Mouse (Mus musculus): ENCODE measurements around the gene Nlrc3. TPM values are rescaled to one million over a fixed set of nuclear protein-coding genes. Genes with fewer than 3 reads are reported as not detected.
"Not testable (repeated sequence)": the region's sequence is repeated elsewhere in the genome, so short reads cannot be mapped to it uniquely, and the experiment has no call there.

Gene Nlrc3
- 0.90 and 1.0 TPM in 2 replicates for polyA plus RNA-seq (2015; fragmentation: Nextera tagmentation; extraction: Ambion mirVana)

DNA sequence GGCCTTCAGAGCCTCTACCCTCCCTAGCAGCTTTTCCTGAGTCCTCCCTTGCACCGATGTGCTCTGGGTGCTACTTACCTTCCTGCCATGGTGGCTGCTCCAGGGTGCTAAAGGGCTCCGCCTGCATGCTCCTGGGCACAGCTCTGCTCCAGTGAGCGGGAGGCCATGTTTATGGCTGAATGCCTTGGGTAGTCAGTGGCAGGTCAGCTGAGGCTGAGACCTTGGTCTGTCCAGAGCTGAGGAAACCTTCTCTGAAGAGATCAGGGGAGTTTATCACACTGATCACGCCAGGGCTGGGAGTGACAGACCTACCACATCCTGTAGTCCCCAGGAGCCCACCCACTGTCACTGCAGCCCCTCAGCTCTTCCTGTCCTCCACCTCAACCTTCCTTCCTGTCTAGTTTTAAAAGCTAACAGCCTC is at the start of gene Nlrc3:
Gene Nlrc3 (minus strand): TSS at position 382 of the 421 bp plus-strand sequence.
- Histone ChIP-seq H3K27me3 (no peaks in the 10 kb centered on the region), H3K4me2 (replicated peaks) (no peak within 1 kb of the TSS), H3K4me3 (replicated peaks) (no peak within 1 kb of the TSS), H3K9ac (replicated peaks) (no peak within 1 kb of the TSS), H3K27ac (no peak within 1 kb of the TSS), H3K9me3 (no peaks in the 10 kb centered on the region), H3K36me3 (peaks cover 40% of the 10 kb centered on the region), H3K4me1 (replicated peaks) (no peaks in the 10 kb centered on the region)
- WGBS: 84% methylated on average over 4 of the region's 4 CpGs
- no peak for ATAC-seq

DNA sequence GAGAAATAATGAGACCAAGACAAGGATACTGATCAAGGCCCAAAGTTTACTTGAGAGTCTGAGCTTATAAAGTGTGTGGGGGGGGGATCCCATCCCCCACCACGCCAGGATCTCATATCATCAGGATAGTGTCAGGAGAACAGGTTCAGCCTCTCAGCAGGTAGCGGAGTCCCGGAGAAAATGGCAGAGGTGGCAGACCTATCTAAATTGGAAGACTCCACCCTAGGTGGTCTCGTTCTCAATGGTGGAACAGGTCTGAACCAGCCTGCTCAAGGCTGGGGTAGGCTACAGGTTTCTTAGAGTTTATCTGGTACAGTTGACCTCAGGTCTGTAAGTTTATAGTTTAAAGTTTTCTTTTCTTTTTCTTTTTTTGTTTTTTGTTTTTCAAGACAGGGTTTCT is 46.3 kb upstream of the Nlrc3 start:
- Histone ChIP-seq H3K4me3 (replicated peaks) (no peak overlapping the region), H3K27me3 (no peaks in the 10 kb centered on the region), H3K9ac (replicated peaks) (no peak overlapping the region), H3K36me3 (no peaks in the 10 kb centered on the region), H3K4me2 (replicated peaks) (no peak overlapping the region), H3K27ac (no peak overlapping the region), H3K9me3 (no peaks in the 10 kb centered on the region), H3K4me1 (replicated peaks) (no peaks in the 10 kb centered on the region)
- no peak for ATAC-seq
- 77% methylated on average over 4 of the region's 4 CpGs for WGBS

DNA sequence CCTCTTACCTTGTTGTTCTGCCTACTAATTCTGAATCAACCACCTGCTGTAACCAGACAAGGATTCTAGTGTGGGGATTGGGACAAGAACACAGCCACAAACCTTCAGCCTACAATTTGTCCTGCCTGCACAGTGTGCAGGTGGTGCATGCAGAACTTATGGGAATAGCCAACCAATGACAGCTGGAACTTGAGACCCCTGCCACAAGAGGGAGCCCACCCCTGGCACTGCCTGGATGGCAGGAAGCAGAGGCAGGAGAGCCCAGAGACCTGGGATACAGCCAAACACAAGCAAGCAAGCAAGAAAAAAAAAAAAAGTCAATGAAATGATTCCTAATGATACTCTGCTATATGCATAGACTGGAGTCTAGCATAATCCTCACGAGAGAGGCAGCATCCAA is 44.8 kb upstream of the Nlrc3 start:
- Histone ChIP-seq H3K27me3 (no peaks in the 10 kb centered on the region), H3K9ac (replicated peaks) (no peak overlapping the region), H3K27ac (no peak overlapping the region), H3K9me3 (no peaks in the 10 kb centered on the region), H3K4me2 (replicated peaks) (no peak overlapping the region), H3K36me3 (no peaks in the 10 kb centered on the region), H3K4me3 (replicated peaks) (no peak overlapping the region), H3K4me1 (replicated peaks) (no peaks in the 10 kb centered on the region)
- ATAC-seq: no peak
- WGBS: 87% methylated on average over 1 of the region's 1 CpGs

DNA sequence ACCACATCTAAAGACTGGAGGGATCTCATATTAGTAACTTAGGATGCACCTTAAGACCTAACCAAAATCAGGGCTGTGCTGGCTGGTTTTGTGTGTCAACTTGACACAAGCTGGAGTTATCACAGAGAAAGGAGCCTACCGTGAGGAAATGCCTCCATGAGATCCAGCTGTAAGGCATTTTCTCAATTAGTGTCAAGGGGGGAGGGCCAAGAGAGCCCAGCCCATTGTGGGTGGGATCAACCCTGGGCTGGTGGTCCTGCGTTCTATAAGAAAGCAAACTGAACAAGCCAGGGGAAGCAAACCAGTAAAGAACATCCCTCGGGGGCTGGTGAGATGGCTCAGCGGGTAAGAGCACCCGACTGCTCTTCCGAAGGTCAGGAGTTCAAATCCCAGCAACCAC is 41.0 kb upstream of the Nlrc3 start:
- not testable (repeated sequence) for H3K9me3 ChIP-seq; H3K27me3 ChIP-seq; H3K9ac ChIP-seq (replicated peaks); ATAC-seq; H3K4me2 ChIP-seq (replicated peaks); H3K4me3 ChIP-seq (replicated peaks); H3K36me3 ChIP-seq; H3K4me1 ChIP-seq (replicated peaks); H3K27ac ChIP-seq
- WGBS: 83% methylated on average over 6 of the region's 6 CpGs

DNA sequence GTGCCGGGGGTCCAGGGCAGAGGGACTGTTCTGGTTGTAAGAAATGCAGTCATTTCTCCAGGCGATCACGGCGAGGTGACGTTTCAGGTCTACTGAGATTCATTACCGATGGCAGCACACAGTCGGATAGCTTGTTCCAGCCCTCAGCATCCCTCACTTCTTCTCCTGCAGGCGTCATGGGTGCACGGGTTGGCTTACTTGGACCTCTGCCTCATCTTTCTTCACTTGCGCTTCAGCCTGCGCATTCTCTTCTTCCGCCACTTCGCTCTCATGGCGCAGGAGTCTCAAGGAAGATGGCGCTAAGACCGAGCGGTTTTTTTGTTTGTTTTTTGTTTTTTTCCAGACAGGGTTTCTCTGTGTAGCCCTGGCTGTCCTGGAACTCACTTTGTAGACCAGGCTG is 40.4 kb upstream of the Nlrc3 start:
- H3K36me3 ChIP-seq; H3K4me1 ChIP-seq (replicated peaks); ATAC-seq; H3K4me2 ChIP-seq (replicated peaks); H3K27ac ChIP-seq; H3K4me3 ChIP-seq (replicated peaks); H3K9ac ChIP-seq (replicated peaks); H3K27me3 ChIP-seq; H3K9me3 ChIP-seq: not testable (repeated sequence)
- 78% methylated on average over 17 of the region's 17 CpGs for WGBS

DNA sequence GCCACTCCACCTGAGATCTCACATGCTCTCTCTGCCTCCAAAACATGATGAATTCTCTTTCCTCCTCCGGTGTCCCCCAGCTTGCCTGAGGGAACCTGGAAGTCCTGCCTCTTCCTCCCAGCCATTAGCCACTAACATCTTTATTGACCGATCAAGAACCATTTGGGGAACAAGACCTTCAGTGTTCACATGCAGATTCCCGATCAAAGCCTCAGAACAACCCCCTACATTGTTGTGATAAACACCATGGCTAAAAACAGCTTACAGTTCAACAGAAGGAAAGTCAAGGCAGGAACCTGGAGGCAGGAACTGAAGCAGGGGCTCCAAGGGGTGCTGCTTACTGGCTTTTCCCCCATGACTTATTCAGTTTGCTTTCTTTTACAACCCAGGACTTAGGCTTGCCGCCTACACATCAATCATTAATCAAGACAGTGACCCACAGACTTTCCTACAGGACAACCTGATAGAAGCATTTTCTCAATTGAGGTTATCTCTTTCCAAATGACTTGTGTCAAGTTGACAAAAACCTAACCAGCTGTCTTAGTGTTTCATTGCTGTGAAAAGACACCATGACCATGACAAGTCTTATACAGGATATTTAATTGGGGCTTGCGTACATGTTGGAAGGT is 37.7 kb upstream of the Nlrc3 start:
- H3K36me3 ChIP-seq: no peaks in the 10 kb centered on the region
- no peak overlapping the region for H3K9ac ChIP-seq (replicated peaks)
- no peaks in the 10 kb centered on the region for H3K27me3 ChIP-seq
- ATAC-seq: no peak
- H3K4me2 ChIP-seq (replicated peaks): no peak overlapping the region
- no peaks in the 10 kb centered on the region for H3K4me1 ChIP-seq (replicated peaks)
- 0 out of 2 replicates have a peak, but pooled peaks cover 9% of the 10 kb centered on the region for H3K9me3 ChIP-seq
- no peak overlapping the region for H3K4me3 ChIP-seq (replicated peaks)
- WGBS: 83% methylated on average over 5 of the region's 5 CpGs
- H3K27ac ChIP-seq: no peak overlapping the region

DNA sequence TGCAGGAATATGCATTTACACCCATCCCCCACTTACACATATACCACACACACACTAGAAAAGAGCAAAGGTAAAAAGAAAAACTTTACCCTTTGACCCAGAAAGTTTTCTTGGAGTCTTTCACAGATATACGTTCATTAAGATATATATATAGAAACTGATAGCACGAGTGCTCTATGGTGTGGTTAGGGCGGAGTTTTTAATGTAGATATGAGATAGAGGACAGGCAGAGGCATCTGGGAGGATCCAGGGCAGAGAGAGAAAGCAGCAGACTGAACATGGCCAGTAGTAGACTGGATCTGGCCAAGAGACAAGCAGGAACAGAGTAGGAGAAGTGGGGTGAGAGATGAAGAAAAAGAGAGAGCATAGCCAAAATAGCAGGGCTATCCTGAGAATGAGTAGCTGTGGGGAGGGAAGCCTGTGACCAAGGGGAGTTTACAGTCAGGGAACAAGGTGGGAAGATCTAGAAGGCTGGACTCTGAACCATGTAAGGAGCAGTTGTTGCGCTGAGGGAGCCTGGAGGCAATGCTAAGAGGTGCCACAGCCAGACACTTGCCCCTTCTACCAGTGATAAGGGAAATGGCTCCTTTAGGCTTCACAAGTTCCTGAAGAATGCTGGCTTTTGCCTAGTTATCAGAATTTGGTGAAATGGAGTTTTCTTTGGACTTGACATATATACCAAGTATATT is 36.6 kb upstream of the Nlrc3 start:
- Histone ChIP-seq H3K4me3 (replicated peaks) (no peak overlapping the region), H3K9ac (replicated peaks) (no peak overlapping the region), H3K4me1 (replicated peaks) (no peaks in the 10 kb centered on the region), H3K27ac (no peak overlapping the region), H3K27me3 (no peaks in the 10 kb centered on the region), H3K36me3 (no peaks in the 10 kb centered on the region), H3K9me3 (0 out of 2 replicates have a peak, but pooled peaks cover 9% of the 10 kb centered on the region), H3K4me2 (replicated peaks) (no peak overlapping the region)
- no peak for ATAC-seq
- WGBS: 78% methylated on average over 4 of the region's 4 CpGs

DNA sequence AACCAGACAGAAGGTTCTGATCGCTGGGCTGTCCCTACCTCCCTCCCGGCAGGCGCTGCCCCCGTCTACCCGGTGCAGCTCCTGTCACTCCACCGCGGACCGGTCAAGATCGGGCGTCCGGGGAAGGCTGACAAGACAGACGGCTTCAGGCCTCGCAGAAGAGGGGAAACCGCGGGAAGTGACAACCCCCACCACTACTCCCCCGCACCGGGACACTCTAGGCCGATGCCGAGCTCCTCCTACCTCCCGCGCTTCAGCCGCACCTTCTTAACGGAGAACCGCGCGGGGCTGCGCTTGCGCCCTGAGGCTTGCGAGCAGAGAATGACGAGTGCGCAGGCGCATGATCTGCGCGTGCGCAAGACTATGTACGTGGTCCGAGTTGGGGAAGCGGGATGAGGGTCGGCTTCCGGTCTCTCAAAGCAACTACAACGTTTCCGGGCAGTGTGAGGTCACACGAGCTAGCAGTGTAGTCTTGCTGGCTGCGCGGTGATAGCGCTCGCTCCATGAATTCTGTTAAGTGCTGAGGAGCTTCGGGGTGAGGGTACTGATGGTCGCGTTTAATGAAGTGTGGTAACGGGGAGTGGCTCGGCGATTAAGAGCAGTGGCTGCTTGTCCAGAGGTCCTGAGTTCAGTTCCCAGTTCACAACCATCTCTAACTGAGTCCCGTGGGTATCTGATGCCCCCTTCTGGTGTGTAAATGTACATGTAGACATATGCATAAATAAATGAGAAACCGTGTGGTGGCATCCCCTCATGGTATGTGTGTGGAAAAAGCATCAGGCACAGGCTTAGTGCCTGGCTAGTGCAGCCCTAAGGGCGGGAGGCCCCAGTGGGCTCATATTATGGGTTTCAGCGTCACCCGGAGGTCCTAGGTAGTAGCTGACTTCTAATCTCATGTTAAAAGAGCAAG is 27.3 kb upstream of the Nlrc3 start, which contains the start of gene Slx4:
Gene Slx4 (minus strand): TSS at position 282 of the 910 bp plus-strand sequence.
- peak within 1 kb of the TSS; percentile 89 for H3K9ac ChIP-seq (replicated peaks)
- H3K9me3 ChIP-seq: no peaks in the 10 kb centered on the region
- peak within 1 kb of the TSS; percentile 77 for H3K4me2 ChIP-seq (replicated peaks)
- WGBS: 1% methylated on average over 58 of the region's 58 CpGs
- peak; percentile 99 for ATAC-seq
- peak within 1 kb of the TSS; percentile 93 for H3K4me3 ChIP-seq (replicated peaks)
- peaks cover 20% of the 10 kb centered on the region for H3K4me1 ChIP-seq (replicated peaks)
- no peaks in the 10 kb centered on the region for H3K27me3 ChIP-seq
- peak within 1 kb of the TSS; percentile 87 for H3K27ac ChIP-seq
- H3K36me3 ChIP-seq: peaks cover 25% of the 10 kb centered on the region

DNA sequence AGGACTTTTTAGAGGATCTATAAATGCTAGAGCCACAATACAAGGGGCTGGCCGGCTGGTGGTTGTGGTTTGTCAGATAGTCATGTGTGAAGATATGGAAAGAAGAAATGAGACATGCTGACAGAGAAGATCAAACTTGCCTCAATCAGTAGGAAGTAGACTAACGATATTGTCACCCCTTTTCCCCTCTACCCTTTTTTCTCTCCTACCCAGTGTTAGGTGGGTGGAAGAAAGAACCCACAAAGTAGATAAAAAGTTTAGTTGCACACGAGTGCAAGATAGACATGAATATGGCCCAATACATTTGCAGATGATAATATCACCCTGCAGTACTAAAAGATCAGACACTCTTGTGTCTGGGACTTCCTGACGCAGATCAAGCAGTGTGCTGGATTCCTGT is 12.0 kb upstream of the Nlrc3 start:
- 94% methylated on average over 4 of the region's 4 CpGs for WGBS
- Histone ChIP-seq H3K27me3 (no peaks in the 10 kb centered on the region), H3K4me2 (replicated peaks) (no peak overlapping the region), H3K4me1 (replicated peaks) (no peaks in the 10 kb centered on the region), H3K9ac (replicated peaks) (no peak overlapping the region), H3K36me3 (peaks cover 98% of the 10 kb centered on the region), H3K9me3 (no peaks in the 10 kb centered on the region), H3K27ac (no peak overlapping the region), H3K4me3 (replicated peaks) (no peak overlapping the region)
- ATAC-seq: no peak

DNA sequence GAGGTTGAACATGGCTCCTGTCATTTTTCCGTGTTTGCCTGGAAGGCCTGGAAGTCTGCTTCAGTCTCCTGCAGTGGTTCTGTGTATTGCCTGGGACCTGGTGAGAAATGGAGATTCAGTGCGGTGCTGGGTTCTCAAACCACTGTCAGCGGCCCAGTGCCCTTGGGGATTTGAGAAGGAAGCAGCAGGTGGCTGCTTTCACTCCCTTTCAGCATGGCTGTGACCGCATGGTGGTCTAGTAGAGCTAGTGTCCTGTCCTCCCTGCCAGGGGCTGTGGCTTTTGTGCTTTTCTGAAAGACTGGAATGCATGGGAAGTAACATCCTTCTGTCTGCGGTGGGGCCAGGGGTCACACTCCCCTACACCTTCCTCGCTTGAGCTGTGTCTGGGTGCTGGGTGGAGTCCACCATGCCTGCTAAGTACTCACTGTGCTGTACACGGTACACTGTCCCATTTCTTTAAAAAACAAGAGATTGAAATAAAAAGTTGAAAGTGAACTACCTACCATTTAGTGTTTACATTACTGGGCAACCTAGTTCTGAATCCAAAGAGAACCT is 6.8 kb upstream of the Nlrc3 start:
- Histone ChIP-seq H3K36me3 (peaks cover 99% of the 10 kb centered on the region), H3K27me3 (no peaks in the 10 kb centered on the region), H3K27ac (no peak overlapping the region), H3K4me3 (replicated peaks) (no peak overlapping the region), H3K4me2 (replicated peaks) (no peak overlapping the region), H3K9ac (replicated peaks) (no peak overlapping the region), H3K9me3 (no peaks in the 10 kb centered on the region), H3K4me1 (replicated peaks) (no peaks in the 10 kb centered on the region)
- WGBS: 51% methylated on average over 7 of the region's 7 CpGs
- no peak for ATAC-seq

DNA sequence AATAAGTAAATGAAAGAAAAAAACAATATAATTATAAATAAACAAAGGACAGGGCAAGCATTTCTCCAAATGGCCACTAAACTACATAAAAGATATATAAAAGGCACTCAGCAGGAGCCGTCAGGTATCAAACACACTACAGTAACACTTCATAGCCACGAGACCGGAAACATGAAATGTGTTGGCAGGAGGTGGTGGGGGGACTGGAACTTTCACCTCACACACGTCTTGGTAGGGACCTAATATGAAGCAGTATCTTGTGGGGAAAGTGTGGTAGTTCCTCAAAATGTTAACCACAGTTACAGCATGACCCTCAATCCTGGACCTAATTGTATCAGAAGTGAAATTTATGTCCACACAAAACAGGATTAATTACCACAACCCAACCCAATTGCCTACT is 5.7 kb upstream of the Nlrc3 start:
- Histone ChIP-seq H3K4me1 (replicated peaks) (no peaks in the 10 kb centered on the region), H3K9ac (replicated peaks) (no peak overlapping the region), H3K4me3 (replicated peaks) (no peak overlapping the region), H3K27me3 (no peaks in the 10 kb centered on the region), H3K9me3 (no peaks in the 10 kb centered on the region), H3K4me2 (replicated peaks) (no peak overlapping the region), H3K36me3 (peaks cover 99% of the 10 kb centered on the region), H3K27ac (no peak overlapping the region)
- no peak for ATAC-seq
- 92% methylated on average over 4 of the region's 4 CpGs for WGBS

DNA sequence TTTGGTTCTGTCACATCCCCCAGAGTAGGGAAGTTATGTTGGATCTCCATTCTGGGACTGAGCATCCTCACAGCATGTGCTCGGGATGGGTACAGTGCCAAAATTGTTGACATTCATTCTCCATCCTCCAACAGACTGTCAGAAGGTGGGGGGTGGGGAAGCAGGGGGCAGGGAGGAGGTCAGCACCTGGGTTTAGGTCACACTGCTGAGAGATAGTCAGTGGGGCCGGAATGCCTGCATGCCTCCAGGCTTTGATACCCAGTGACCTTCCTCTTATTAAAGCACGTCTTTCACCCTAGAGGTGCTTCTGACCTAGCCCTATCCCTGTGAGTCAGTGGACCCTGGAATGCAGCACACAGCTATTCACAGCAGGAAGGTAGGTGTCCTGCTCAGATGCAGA is 280 bp upstream of the Nlrc3 start:
- ATAC-seq: no peak
- 67% methylated on average over 3 of the region's 3 CpGs for WGBS
- Histone ChIP-seq H3K4me1 (replicated peaks) (no peaks in the 10 kb centered on the region), H3K9ac (replicated peaks) (no peak overlapping the region), H3K36me3 (peaks cover 45% of the 10 kb centered on the region), H3K4me3 (replicated peaks) (no peak overlapping the region), H3K27ac (no peak overlapping the region), H3K9me3 (no peaks in the 10 kb centered on the region), H3K27me3 (no peaks in the 10 kb centered on the region), H3K4me2 (replicated peaks) (no peak overlapping the region)

Measured in midbrain, embryonic 13.5 days (tissue).